Mouse (Mus musculus): ENCODE results near the gene Arhgef10l. TPM values are rescaled to one million over a fixed set of nuclear protein-coding genes. Genes with fewer than 3 reads are reported as not detected.

Gene Arhgef10l
- polyA plus RNA-seq, 1 experiment = 29.1 TPM

- no peak for DNase-seq (ENCODE audit: low read depth)
Measured at GRCm38 (mm10) chr4:140694551-140695060, 28.8 kb upstream of the Arhgef10l start.

DNA sequence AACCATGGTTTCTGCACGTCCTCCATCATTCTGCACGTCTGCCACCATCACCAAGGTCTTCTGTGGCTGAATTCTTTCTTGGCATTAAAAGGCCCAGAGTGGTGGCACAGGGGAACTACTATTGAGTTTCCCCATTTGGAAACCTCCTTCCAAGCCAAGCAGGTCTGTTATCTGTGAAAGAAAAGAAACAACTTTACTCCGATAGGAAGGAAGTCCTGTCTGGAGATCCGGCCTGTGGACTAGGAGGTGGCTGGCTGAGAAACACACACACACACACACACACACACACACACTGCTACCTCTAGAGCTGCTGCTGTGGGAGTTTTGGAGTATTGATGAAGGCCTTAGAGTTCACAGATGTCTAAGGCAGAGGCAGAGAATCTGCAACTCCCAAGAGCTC is 27.7 kb upstream of the Arhgef10l start:
- DNase-seq (ENCODE audit: low read depth) = no peak

DNA sequence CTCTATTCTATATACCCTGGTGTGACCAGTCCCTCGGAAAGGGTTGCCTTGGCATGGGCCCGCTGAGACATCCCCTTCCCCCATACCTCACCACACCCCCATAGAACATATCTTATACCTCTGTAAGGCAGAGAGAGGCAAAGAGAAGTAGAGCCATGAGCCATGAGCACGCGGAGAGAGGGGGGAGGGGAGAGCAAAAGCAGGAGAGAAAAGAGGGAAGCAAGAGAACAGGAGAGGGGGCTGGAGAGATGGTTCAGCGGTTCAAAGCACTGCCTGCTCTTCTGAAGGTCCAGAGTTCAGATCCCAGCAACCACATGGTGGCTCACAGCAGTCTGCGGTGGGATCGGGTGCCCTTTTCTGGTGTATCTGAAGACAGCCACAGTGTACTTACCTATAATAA is 25.7 kb upstream of the Arhgef10l start:
- DNase-seq (ENCODE audit: low read depth) = no peak

- DNase-seq (ENCODE audit: low read depth) = no peak
Measured at GRCm38 (mm10) chr4:140689873-140690655, 24.3 kb upstream of the Arhgef10l start.

- DNase-seq (ENCODE audit: low read depth) = no peak
Measured at GRCm38 (mm10) chr4:140688826-140689425, 23.1 kb upstream of the Arhgef10l start.

GRCm38 (mm10) chr4:140688044-140688825 is 22.4 kb upstream of the Arhgef10l start:
- no peak for DNase-seq (ENCODE audit: low read depth)

DNA sequence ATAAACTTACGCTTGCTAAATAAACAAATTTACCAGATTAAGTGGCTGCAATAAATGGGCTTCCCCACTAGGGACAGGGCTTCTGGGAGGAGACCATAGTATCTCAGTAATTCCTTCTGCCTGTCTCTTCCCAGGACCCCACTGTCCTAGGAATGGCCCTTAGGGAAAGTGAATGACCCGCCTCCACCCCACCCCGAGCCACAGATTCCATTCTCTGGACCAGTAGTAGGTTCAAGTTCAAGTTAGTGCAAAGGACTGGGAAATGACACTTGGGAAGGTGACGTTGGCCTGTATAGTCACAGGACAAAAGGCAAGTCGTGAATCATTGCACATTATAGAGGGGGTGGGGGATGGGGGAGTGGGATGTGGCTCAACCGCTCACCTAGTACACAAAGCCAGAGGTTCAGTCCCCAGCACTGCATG is 19.1 kb upstream of the Arhgef10l start:
- DNase-seq (ENCODE audit: low read depth) = no peak

DNA sequence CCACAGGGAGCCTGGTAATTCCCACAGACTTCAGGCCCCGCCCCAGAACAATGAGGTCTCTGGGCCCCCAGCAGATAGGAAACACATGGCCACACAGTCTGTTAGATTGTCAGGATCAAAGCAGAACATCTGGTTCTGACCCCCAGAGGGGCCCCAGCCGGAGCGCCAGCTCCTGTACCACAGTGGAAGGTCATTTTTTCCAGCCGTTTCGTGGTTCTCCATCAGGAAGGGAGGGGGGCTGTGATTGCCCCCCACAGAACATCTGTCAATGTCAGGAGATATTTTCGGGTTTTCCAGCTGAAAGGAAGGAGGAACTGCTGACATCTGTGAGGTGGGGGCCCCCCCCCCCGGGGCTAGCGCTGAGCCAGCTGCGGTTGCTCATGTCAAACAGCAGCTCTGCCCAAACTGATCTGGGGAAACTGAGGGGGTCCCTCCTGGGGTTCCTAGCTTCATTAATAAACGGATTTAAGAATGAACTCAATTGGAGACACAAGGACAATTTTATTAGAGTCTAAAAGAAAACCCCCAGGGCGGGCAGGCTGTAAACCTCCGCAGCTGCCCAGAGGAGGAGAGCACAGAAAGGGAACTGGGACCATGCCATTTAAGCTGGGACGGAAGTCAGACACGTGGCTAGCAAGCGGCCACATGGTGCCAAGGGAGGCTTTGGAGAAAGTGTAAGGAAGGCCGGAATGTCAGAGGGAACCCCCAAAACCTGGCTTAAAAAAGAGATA is 18.5 kb upstream of the Arhgef10l start:
- DNase-seq (ENCODE audit: low read depth) = no peak

DNA sequence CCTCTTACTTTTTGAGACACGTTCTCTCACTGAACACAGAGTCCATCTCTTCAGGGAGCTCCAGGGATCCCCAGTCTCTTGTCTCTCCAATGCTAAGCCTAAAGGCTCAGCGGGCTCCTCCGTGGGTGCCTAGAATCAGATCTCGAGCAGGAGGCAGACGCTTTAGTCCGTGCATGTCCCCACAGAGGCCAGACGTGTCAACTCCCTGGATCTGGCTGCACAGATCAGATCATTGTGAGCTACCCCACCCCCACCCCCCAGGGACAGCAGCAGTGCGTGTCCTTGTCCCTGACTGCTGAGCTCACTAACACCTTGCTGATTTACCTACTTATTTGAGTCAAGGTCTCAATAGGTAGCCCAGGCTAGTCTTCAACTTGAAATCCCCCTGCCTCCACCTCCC is 17.8 kb upstream of the Arhgef10l start:
- no peak for DNase-seq (ENCODE audit: low read depth)

DNA sequence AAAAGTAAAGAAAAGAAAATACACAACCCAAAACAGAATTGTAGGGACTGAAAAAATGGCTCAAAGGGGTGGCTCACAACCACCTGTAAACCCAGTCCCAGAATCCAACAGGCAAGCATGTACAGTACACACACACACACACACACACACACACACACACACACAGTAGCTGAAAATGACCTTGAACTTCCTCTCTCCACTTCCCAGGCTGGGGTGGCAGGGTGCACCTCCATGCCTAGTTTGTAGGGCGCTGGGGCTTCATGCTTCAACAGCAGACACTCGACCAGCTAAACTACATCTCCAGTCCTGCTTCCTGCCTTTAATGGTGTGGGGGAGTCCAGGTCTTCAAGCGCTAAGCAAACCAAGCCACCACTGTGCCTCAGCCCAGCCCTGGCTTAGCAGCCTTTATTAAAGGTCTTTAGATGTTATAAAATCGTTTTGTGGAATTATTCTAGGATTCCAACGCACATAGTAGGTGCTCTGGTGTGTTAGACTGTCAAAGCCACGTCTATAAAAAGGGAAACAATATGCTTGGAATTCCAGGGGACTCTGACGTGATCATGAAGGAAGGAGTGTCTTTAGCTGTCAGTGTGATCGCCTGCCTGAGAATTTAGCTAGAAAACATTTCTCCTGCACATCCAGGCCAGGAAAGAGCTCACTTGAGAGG is 15.1 kb upstream of the Arhgef10l start:
- DNase-seq (ENCODE audit: low read depth) = no peak

DNA sequence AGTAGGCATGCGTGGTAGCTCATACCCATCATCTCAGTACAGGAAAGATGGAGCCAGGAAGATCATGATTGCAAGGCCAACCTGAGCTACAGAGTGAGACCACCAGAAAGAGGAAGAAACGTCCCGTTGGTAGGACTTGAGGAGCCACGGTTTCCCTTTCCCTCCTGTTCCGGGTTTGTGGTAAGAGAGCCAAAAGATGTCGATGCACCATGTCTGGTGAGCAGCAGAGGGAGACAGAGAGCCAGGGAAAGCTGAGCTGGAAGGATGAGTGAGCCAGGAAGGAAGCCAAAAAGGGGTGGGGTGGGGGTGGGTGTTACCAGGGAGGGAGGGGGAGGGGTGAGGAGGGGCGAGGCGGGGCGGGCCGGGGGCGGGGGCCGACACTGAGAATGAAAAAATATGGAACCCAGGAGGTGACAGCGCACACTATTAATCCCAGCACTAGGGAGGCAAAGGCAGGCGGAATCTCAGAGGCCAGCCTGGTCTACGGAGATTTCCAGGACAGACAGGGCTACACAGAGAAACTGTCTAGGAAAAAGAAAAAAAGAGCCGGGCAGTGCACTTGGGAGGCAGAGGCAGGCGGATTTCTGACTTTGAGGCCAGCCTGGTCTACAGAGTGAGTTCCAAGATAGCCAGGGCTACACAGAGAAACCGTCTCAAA is 14.0 kb upstream of the Arhgef10l start:
- DNase-seq (ENCODE audit: low read depth) = no peak

GRCm38 (mm10) chr4:140679038-140679437 is 13.2 kb upstream of the Arhgef10l start:
- DNase-seq (ENCODE audit: low read depth) = no peak

DNA sequence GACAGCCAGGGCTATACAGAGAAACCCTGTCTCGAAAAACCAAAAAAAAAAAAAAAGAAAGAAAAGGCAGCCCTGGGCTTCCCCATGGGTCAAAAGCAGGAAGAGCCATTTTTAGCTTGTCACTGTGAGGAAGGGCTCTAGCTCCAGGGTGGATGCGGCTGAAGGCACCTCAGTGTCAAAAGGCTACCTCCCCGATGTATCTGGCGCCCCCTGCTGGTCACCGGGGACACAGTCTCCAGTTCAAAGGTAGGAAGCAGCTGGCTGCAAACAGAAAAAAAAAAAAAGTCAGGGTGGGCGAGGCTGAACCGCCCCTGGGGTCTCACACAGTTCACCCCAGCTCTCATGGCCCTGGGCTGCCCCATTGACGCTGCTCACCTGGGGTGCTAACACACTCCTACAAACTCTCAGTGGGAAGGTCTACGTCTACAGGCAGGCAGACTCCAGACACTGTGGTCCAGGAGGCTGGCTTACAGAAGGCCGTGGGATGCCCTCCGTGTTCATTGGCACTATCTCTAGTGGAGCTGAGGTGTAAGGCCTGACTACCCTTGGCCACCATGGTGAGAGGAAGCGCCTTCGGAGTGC is 8.6 kb upstream of the Arhgef10l start:
- no peak for DNase-seq (ENCODE audit: low read depth)

DNA sequence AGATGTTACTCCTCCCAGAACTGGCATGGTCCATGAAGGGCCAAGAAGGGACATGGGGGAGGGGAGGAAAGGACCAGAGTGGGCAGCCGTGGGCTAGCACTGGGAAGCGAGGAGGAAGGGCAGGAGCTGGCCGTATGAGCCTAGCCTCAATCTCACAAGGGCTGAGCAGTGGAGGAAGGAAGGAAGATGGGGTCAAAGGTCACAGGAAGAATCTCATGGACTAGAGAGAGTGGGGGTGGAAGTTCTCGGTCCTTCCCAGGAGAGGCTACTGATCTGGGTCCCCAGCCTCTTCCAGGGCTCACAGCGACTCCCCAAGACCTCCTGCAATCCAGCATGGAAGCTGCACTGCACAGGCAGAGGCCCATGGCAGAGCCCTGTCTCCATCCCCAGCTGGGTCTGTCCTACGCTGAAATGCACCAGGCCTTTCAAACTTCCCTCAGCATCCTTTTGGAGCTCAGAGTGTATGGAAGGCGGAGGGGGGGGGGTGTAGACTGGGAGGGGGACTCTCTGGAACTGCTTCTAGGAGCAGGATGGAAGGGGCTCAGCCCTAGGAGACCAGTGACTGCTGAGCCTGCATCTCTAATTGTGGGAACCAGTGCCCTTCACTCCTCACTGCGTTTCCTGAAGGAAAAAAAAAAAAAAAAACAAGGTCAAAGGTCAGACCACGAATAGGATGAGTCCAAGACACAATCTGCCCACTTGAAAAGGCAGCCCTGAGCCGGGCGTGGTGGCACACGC is 7.9 kb upstream of the Arhgef10l start:
- DNase-seq (ENCODE audit: low read depth) = no peak

DNA sequence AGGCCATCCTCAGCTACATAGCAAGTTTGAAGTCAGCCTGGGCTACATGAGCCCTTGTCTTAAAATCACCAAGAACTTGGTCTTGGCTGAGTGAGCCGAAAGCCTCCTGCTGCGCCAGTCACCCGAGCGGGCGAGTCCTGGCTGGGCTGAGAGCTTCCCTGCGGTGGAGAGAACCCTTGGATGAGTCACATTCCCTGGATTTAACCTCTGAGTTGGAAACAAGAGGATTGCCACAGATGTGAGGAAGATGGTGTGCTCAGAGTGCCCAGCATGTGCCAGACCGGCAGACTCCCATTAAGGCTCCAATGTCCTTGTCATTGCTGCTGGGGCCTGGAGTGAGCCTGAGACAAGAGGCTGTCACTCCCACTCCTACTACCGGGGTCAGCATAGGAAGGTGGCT is 2.0 kb upstream of the Arhgef10l start:
- DNase-seq (ENCODE audit: low read depth) = no peak

DNA sequence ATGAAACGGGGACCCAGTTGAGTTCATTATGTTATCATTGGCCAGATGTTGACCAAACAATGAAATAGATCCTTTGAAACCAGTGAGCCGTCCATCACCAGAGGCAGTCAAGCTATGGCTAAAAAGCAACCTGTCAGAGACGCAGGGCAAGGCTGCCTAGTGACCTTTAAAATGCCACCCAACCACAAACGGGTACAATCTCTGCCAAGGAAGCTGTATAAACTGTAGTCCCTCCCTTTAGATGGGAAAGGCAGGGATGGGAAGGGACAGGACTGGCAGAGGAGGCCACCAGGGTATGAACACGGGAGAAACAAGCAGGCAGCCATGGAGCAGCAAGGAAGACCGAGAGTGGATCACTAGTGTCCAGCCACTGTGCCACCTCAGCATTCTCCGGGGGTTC is 759 bp downstream of the Arhgef10l start:
- no peak for DNase-seq (ENCODE audit: low read depth)

GRCm38 (mm10) chr4:140662882-140663585 is 2.8 kb downstream of the Arhgef10l start:
- no peak for DNase-seq (ENCODE audit: low read depth)

DNA sequence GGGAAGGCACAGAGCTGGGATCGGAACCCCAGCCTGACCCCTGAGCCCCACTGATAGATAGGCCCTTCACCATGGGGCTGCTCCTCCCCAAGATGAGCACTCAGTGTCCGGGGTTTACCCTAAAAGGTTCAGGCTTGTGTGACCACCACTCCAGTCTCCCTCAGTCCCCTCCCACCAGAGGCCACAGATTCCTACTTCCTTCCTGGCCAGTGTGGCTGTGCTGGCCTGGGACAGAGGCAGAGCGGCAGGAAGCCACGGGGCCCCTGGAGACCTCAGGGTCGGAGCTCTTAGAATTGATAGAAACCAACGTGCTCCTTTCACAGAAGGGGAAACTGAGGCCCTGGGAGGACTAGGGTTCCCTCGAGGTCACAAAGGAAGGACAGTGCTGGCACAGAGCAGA is 3.4 kb downstream of the Arhgef10l start:
- no peak for DNase-seq (ENCODE audit: low read depth)

GRCm38 (mm10) chr4:140661406-140662022 is 4.3 kb downstream of the Arhgef10l start:
- no peak for DNase-seq (ENCODE audit: low read depth)

Measured in gonadal fat pad, adult 2 months (tissue).